Mouse (Mus musculus): Measurements from ENCODE around the gene C87436. TPM values are rescaled to one million over a fixed set of nuclear protein-coding genes. Genes with fewer than 3 reads are reported as not detected.
A peak's percentile ranks its signal among the peaks of the same experiment; 100 is the strongest.

The C87436 gene
- total and polyA plus RNA-seq, 3 experiments: 11.6 to 18.5 TPM; not detected in 1

GRCm38 (mm10) chr6:86419239-86419638 is 18.9 kb upstream of the C87436 start:
- TF ChIP-seq ZKSCAN1 (IDR thresholded peaks at IDR 0.05; ENCODE audit: low read depth, low read length) (no peak), NELFE (IDR thresholded peaks at IDR 0.05; ENCODE audit: low read depth, low read length) (no peak), KAT2A (conservative IDR thresholded peaks at IDR 0.05; ENCODE audit: low read depth, low read length) (no peak), HCFC1 (IDR thresholded peaks at IDR 0.05; ENCODE audit: low read depth, low read length) (no peak), UBTF (IDR thresholded peaks at IDR 0.05; ENCODE audit: borderline replicate concordance, insufficient read depth, low read depth, low read length) (no peak), ELF1 (IDR thresholded peaks at IDR 0.05; ENCODE audit: low read depth, low read length) (no peak), EP300 (IDR thresholded peaks at IDR 0.05; ENCODE audit: low read depth in 1 of 2, low read length in 2 of 2) (no peak), POLR2AphosphoS2 (IDR thresholded peaks at IDR 0.05; ENCODE audit: low read length) (no peak), MYB (IDR thresholded peaks at IDR 0.05; ENCODE audit: low read depth, low read length) (no peak), JUND (IDR thresholded peaks at IDR 0.05; ENCODE audit: low read depth, low read length) (no peak), MYC (IDR thresholded peaks at IDR 0.05; ENCODE audit: low read depth, low read length) (no peak), RAD21 (IDR thresholded peaks at IDR 0.05; ENCODE audit: low read depth, low read length) (no peak), MAX (IDR thresholded peaks at IDR 0.05; ENCODE audit: low read length) (no peak), SMC3 (IDR thresholded peaks at IDR 0.05; ENCODE audit: low read depth, low read length) (no peak), MAFK (IDR thresholded peaks at IDR 0.05; ENCODE audit: borderline replicate concordance, low read depth, low read length) (no peak), BHLHE40 (IDR thresholded peaks at IDR 0.05; ENCODE audit: borderline replicate concordance, low read depth, low read length) (no peak), CHD1 (IDR thresholded peaks at IDR 0.05; ENCODE audit: low read depth, low read length) (no peak)
- H3K36me3 ChIP-seq (ENCODE audit: control insufficient read depth in 1 of 2, insufficient read depth in 2 of 2, low read length in 2 of 2): peaks cover 0 to 20% of the 10 kb centered on the region in 2 experiments; a peak in 2 of 4 replicates
- no peaks in the 10 kb centered on the region for H3K9me3 ChIP-seq (replicated peaks; ENCODE audit: insufficient read depth, low read length)
- no peaks in the 10 kb centered on the region for H3K27me3 ChIP-seq (ENCODE audit: control insufficient read depth in 1 of 2, insufficient read depth in 2 of 2, low read length in 2 of 2)
- no peak for DNase-seq (ENCODE audit: low read depth, low spot score)
- H3K27ac ChIP-seq (ENCODE audit: control insufficient read depth, low read depth, low read length): no peak overlapping the region
- H3K4me1 ChIP-seq (ENCODE audit: control insufficient read depth in 1 of 2, insufficient read depth in 2 of 2, low read length in 2 of 2): no peaks in the 10 kb centered on the region
- no peak overlapping the region for H3K9ac ChIP-seq (ENCODE audit: control insufficient read depth, low read depth, low read length, poor library complexity, severe bottlenecking)
- no peaks in the 10 kb centered on the region for H3K79me2 ChIP-seq (ENCODE audit: control insufficient read depth, insufficient read depth, low read length, poor library complexity)
- no peak overlapping the region for H3K4me3 ChIP-seq (ENCODE audit: control insufficient read depth in 1 of 2, insufficient read depth in 1 of 2, low read depth in 2 of 2, low read length in 2 of 2)

DNA sequence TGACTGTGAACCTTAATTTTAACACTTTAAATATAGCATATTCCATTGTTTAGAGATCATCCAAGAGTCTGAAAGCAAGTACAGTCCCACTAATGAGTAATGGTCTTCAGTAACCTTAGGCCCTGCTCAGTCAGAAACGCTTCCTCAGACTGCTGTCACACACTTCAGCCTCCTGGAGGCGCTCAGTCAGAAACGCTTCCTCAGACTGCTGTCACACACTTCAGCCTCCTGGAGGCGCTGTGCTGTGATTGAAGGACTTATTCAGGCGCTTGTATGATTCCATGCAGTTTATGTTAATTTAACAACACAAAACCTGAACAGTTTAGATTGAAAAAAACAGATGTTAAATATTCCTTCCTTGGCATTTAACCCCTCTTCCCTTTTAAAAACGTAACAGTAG is 17.7 kb upstream of the C87436 start:
- H3K4me1 ChIP-seq (ENCODE audit: control insufficient read depth in 1 of 2, insufficient read depth in 2 of 2, low read length in 2 of 2): no peaks in the 10 kb centered on the region
- H3K79me2 ChIP-seq (ENCODE audit: control insufficient read depth, insufficient read depth, low read length, poor library complexity): no peaks in the 10 kb centered on the region
- H3K36me3 ChIP-seq (ENCODE audit: control insufficient read depth in 1 of 2, insufficient read depth in 2 of 2, low read length in 2 of 2): peaks cover 0 to 20% of the 10 kb centered on the region in 2 experiments; a peak in 2 of 4 replicates
- H3K9me3 ChIP-seq (replicated peaks; ENCODE audit: insufficient read depth, low read length): no peaks in the 10 kb centered on the region
- no peak overlapping the region for H3K9ac ChIP-seq (ENCODE audit: control insufficient read depth, low read depth, low read length, poor library complexity, severe bottlenecking)
- H3K4me3 ChIP-seq (ENCODE audit: control insufficient read depth in 1 of 2, insufficient read depth in 1 of 2, low read depth in 2 of 2, low read length in 2 of 2): no peak overlapping the region
- peak; percentile 76 for DNase-seq (ENCODE audit: low read depth, low spot score)
- H3K27ac ChIP-seq (ENCODE audit: control insufficient read depth, low read depth, low read length): no peak overlapping the region
- no peaks in the 10 kb centered on the region for H3K27me3 ChIP-seq (ENCODE audit: control insufficient read depth in 1 of 2, insufficient read depth in 2 of 2, low read length in 2 of 2)
- TF ChIP-seq SMC3 (IDR thresholded peaks at IDR 0.05; ENCODE audit: low read depth, low read length) (peak; percentile 51), ZNF384 (IDR thresholded peaks at IDR 0.05; ENCODE audit: low read depth, low read length) (no peak), UBTF (IDR thresholded peaks at IDR 0.05; ENCODE audit: borderline replicate concordance, insufficient read depth, low read depth, low read length) (no peak), CTCF (IDR thresholded peaks at IDR 0.05 in 2 of 3, conservative IDR thresholded peaks at IDR 0.05 in 1 of 3; ENCODE audit: control insufficient read depth in 1 of 3, insufficient read depth in 1 of 3, low read depth in 2 of 3, low read length in 3 of 3, poor library complexity in 1 of 3, severe bottlenecking in 1 of 3) (peak; percentile 66 to 93 (median 74)), MYB (IDR thresholded peaks at IDR 0.05; ENCODE audit: low read depth, low read length) (no peak), GABPA (IDR thresholded peaks at IDR 0.05; ENCODE audit: low read depth, low read length) (no peak)

Measured in MEL (cell line).